Mouse (Mus musculus) layer of hippocampus, postnatal 14 days (tissue): ENCODE results near the gene Actn3. TPM values are rescaled to one million over a fixed set of nuclear protein-coding genes. Genes with fewer than 3 reads are reported as not detected.
"Not testable (repeated sequence)": the region's sequence is repeated elsewhere in the genome, so short reads cannot be mapped to it uniquely, and the experiment has no call there.

Experiments used
- DNase-seq, 2 experiments: peaks; one replicate each; pipeline ENCODE4 v3.0.0; 2021 to 2022; ENCODE audit warnings: low spot score in 2 of 2, mixed read lengths in 1 of 2
- total RNA-seq, 2 experiments: library from RNA; stranded (reverse); gene quantifications; 2 replicates each; pipeline ENCODE4 v1.2.3; 2021

The Actn3 gene
- total RNA-seq, 2 experiments from 2014 or later, result 1.1 to 1.7 TPM

- DNase-seq, result not testable (repeated sequence)
Measured at GRCm38 (mm10) chr19:4812334-4812949, 65.3 kb downstream of the Actn3 start.

- no peak for DNase-seq
Measured at GRCm38 (mm10) chr19:4811909-4812242, 65.8 kb downstream of the Actn3 start.

Other genes starting within 250 kb of the Actn3 start
- gene Gm960, start 179.2 kb downstream of the Actn3 start, total RNA-seq, result 1 to 10 TPM; 1.9 to 2.1 TPM
- 100 to 1,000 TPM; 663 to 667 TPM for gene Sptbn2, start 166.7 kb downstream of the Actn3 start, total RNA-seq
- 10 to 100 TPM; 14.3 to 14.4 TPM for gene Rbm4b, start 121.4 kb downstream of the Actn3 start, total RNA-seq
- 10 to 100 TPM; 72.9 to 74.7 TPM for gene Rbm4, start 84.0 kb downstream of the Actn3 start, total RNA-seq
- 10 to 100 TPM; 19.9 to 21.4 TPM for gene Gm21992, start 66.3 kb downstream of the Actn3 start, total RNA-seq
- 10 to 100 TPM; 56.1 to 57.2 TPM for gene Rbm14, start 66.3 kb downstream of the Actn3 start, total RNA-seq
- 10 to 100 TPM; 42.6 to 43.6 TPM for gene Ccs, start 38.6 kb downstream of the Actn3 start, total RNA-seq
- 1 to 10 TPM; 2.0 TPM for gene Ccdc87, start 38.5 kb downstream of the Actn3 start, total RNA-seq
- 100 to 1,000 TPM; 103 to 125 TPM for gene Ctsf, start 22.8 kb downstream of the Actn3 start, total RNA-seq
- 10 to 100 TPM; 25.9 to 26.8 TPM for gene Zdhhc24, start 759 bp upstream of the Actn3 start, total RNA-seq
- 10 to 100 TPM; 38.4 TPM for gene Bbs1, start 28.7 kb upstream of the Actn3 start, total RNA-seq
- 10 to 100 TPM; 50.2 to 52.0 TPM for gene Dpp3, start 50.4 kb upstream of the Actn3 start, total RNA-seq
- gene Peli3, start 65.2 kb upstream of the Actn3 start, total RNA-seq, result 10 to 100 TPM; 16.3 to 16.8 TPM
- gene Mrpl11, start 84.2 kb upstream of the Actn3 start, total RNA-seq, result 10 to 100 TPM; 58.9 to 60.7 TPM
- 10 to 100 TPM in 1 of 2 experiments, 1 to 10 TPM in 1; 5.1 to 10.5 TPM for gene Npas4, start 112.4 kb upstream of the Actn3 start, total RNA-seq
- 10 to 100 TPM; 16.8 to 17.3 TPM for gene Slc29a2, start 146.0 kb upstream of the Actn3 start, total RNA-seq
- 100 to 1,000 TPM; 124 to 127 TPM for gene B4gat1, start 160.9 kb upstream of the Actn3 start, total RNA-seq
- 10 to 100 TPM in 1 of 2 experiments, 1 to 10 TPM in 1; 5.9 to 10.6 TPM for gene AC124502.3, start 161.0 kb upstream of the Actn3 start, total RNA-seq
- gene Brms1, start 163.4 kb upstream of the Actn3 start, total RNA-seq, result 10 to 100 TPM; 10.8 to 12.9 TPM
- gene Rin1, start 172.6 kb upstream of the Actn3 start, total RNA-seq, result 10 to 100 TPM; 68.7 to 72.6 TPM
- gene Cd248, start 190.2 kb upstream of the Actn3 start, total RNA-seq, result 1 to 10 TPM; 6.5 to 7.7 TPM
- 100 to 1,000 TPM; 133 to 135 TPM for gene Tmem151a, start 207.6 kb upstream of the Actn3 start, total RNA-seq
- gene Yif1a, start 210.6 kb upstream of the Actn3 start, total RNA-seq, result 10 to 100 TPM; 25.8 to 28.0 TPM
- gene Cnih2, start 220.6 kb upstream of the Actn3 start, total RNA-seq, result 100 to 1,000 TPM; 783 to 856 TPM
- gene Rab1b, start 229.2 kb upstream of the Actn3 start, total RNA-seq, result 100 to 1,000 TPM; 177 to 181 TPM
- 100 to 1,000 TPM; 193 to 211 TPM for gene Klc2, start 240.7 kb upstream of the Actn3 start, total RNA-seq